Comparison of ENCODE assay signal across 8 mouse cellular contexts in the genomic region with DNA sequence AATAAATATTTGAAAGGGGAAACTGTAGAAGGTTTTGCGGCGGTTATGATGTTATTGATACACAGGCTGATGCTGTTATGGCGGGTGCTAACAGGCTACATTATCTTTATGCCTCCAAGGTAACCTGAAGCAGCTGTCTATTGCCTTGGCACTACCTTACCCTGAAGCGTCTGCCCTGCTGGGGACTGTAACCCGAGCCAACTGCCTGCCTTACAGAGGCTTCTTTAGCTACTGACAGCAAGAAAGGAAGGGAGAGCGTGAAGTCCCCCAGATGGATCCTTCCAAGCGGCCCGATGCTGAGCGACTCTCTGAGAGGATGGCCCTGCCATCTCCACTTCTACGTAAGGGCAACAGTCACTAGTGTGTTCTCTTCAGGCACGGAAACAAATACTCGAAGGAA. TPM values are rescaled to one million over a fixed set of nuclear protein-coding genes. Genes with fewer than 3 reads are reported as not detected.
DNase-seq lines count a peak whose midpoint lies in the region; ATAC-seq and TF ChIP-seq lines count a peak whose summit lies in the region.

A gene (plus strand): TSS at position 303 of the 400 bp plus-strand sequence.

- no peak for ATAC-seq in kidney, postnatal 0 days (replicated peaks; ENCODE audit: low FRiP score, low read depth)
- no peak for ATAC-seq in forebrain, postnatal 0 days
- ATAC-seq in liver, embryonic 11.5 days (replicated peaks; ENCODE audit: low FRiP score) = no peak
- no peak for ATAC-seq in stomach, postnatal 0 days (ENCODE audit: low FRiP score, low TSS enrichment)

- no peak within 1 kb of the TSS for H3K4me3 ChIP-seq in kidney, postnatal 0 days (replicated peaks; ENCODE audit: low read depth, low read length)
- no peak within 1 kb of the TSS for H3K4me3 ChIP-seq in forebrain, postnatal 0 days (ENCODE audit: low read depth, low read length)
- H3K4me3 ChIP-seq in liver, embryonic 11.5 days (ENCODE audit: low read depth, low read length) = no peak within 1 kb of the TSS
- H3K4me3 ChIP-seq in stomach, postnatal 0 days (ENCODE audit: low read depth, low read length) = no peak within 1 kb of the TSS

- TF ChIP-seq EP300 in stomach, postnatal 0 days (optimal IDR thresholded peaks at IDR 0.05) = no peak

- no peak for DNase-seq in kidney, postnatal 0 days (ENCODE audit: low spot score)
- no peak for DNase-seq in kidney, postnatal 4 days
- DNase-seq in adrenal gland, postnatal 36 days = no peak
- DNase-seq in forebrain, postnatal 0 days = no peak
- DNase-seq in liver, embryonic 11.5 days (ENCODE audit: low spot score) = no peak
- DNase-seq in stomach, postnatal 0 days (ENCODE audit: low spot score) = no peak
- no peak for DNase-seq in frontal cortex, postnatal 14 days (ENCODE audit: low spot score in 2 of 2)
- DNase-seq in right cerebral cortex, postnatal 25 days = no peak

- no peak within 1 kb of the TSS for H3K27ac ChIP-seq in kidney, postnatal 0 days
- no peak within 1 kb of the TSS for H3K27ac ChIP-seq in forebrain, postnatal 0 days (ENCODE audit: low read depth, low read length)
- no peak within 1 kb of the TSS for H3K27ac ChIP-seq in liver, embryonic 11.5 days (ENCODE audit: low read depth, low read length)
- H3K27ac ChIP-seq in stomach, postnatal 0 days (replicated peaks) = no peak within 1 kb of the TSS

- no peak for TF ChIP-seq CTCF in kidney, postnatal 0 days (IDR thresholded peaks at IDR 0.05; ENCODE audit: low read depth)
- TF ChIP-seq CTCF in forebrain, postnatal 0 days (IDR thresholded peaks at IDR 0.05; ENCODE audit: low read depth) = no peak
- TF ChIP-seq CTCF in stomach, postnatal 0 days (IDR thresholded peaks at IDR 0.05; ENCODE audit: low read depth) = no peak

- H3K9me3 ChIP-seq in kidney, postnatal 0 days (replicated peaks; ENCODE audit: low read length) = no peaks in the 10 kb centered on the region
- H3K9me3 ChIP-seq in forebrain, postnatal 0 days (ENCODE audit: low read length) = no peaks in the 10 kb centered on the region
- no peaks in the 10 kb centered on the region for H3K9me3 ChIP-seq in liver, embryonic 11.5 days (ENCODE audit: control insufficient read depth, low read length)
- no peaks in the 10 kb centered on the region for H3K9me3 ChIP-seq in stomach, postnatal 0 days (ENCODE audit: control insufficient read depth, low read length)

- H3K9ac ChIP-seq in kidney, postnatal 0 days (ENCODE audit: low read depth, low read length) = no peak within 1 kb of the TSS
- no peak within 1 kb of the TSS for H3K9ac ChIP-seq in forebrain, postnatal 0 days
- no peak within 1 kb of the TSS for H3K9ac ChIP-seq in liver, embryonic 11.5 days (ENCODE audit: low read depth, low read length)
- H3K9ac ChIP-seq in stomach, postnatal 0 days (ENCODE audit: low read length) = no peak within 1 kb of the TSS

- H3K36me3 ChIP-seq in kidney, postnatal 0 days (ENCODE audit: insufficient read depth, low read length) = no peaks in the 10 kb centered on the region
- no peaks in the 10 kb centered on the region for H3K36me3 ChIP-seq in forebrain, postnatal 0 days (ENCODE audit: insufficient read depth)
- H3K36me3 ChIP-seq in liver, embryonic 11.5 days (ENCODE audit: control insufficient read depth, insufficient read depth, low read length) = no peaks in the 10 kb centered on the region
- no peaks in the 10 kb centered on the region for H3K36me3 ChIP-seq in stomach, postnatal 0 days (ENCODE audit: control insufficient read depth, insufficient read depth, low read length)

- 54% methylated on average over 12 of the region's 12 CpGs for WGBS in kidney, postnatal 0 days
- 67% methylated on average over 12 of the region's 12 CpGs for WGBS in forebrain, postnatal 0 days
- 70% methylated on average over 12 of the region's 12 CpGs for WGBS in liver, embryonic 11.5 days
- WGBS in stomach, postnatal 0 days = 64% methylated on average over 12 of the region's 12 CpGs

- H3K4me1 ChIP-seq in kidney, postnatal 0 days (replicated peaks; ENCODE audit: insufficient read depth, low read length) = no peaks in the 10 kb centered on the region
- H3K4me1 ChIP-seq in forebrain, postnatal 0 days (ENCODE audit: insufficient read depth) = no peaks in the 10 kb centered on the region
- H3K4me1 ChIP-seq in liver, embryonic 11.5 days (replicated peaks; ENCODE audit: control insufficient read depth, insufficient read depth, low read length) = no peaks in the 10 kb centered on the region
- H3K4me1 ChIP-seq in stomach, postnatal 0 days (replicated peaks; ENCODE audit: control insufficient read depth, insufficient read depth) = no peaks in the 10 kb centered on the region

- H3K27me3 ChIP-seq in kidney, postnatal 0 days (ENCODE audit: insufficient read depth, low read length) = no peaks in the 10 kb centered on the region
- no peaks in the 10 kb centered on the region for H3K27me3 ChIP-seq in forebrain, postnatal 0 days (ENCODE audit: insufficient read depth, low read length)
- H3K27me3 ChIP-seq in liver, embryonic 11.5 days (replicated peaks; ENCODE audit: control insufficient read depth, insufficient read depth, low read length) = no peaks in the 10 kb centered on the region
- H3K27me3 ChIP-seq in stomach, postnatal 0 days (ENCODE audit: control insufficient read depth, insufficient read depth, low read length) = no peaks in the 10 kb centered on the region

- no peak within 1 kb of the TSS for H3K4me2 ChIP-seq in kidney, postnatal 0 days (ENCODE audit: low read length)
- H3K4me2 ChIP-seq in forebrain, postnatal 0 days (ENCODE audit: low read depth) = no peak within 1 kb of the TSS
- H3K4me2 ChIP-seq in liver, embryonic 11.5 days = no peak within 1 kb of the TSS
- no peak within 1 kb of the TSS for H3K4me2 ChIP-seq in stomach, postnatal 0 days (replicated peaks; ENCODE audit: low read depth)

RNA-seq across cellular contexts. Expression of the gene that starts here (rescaled TPM):
- polyA plus RNA-seq in kidney, postnatal 0 days (2015; fragmentation: Nextera tagmentation; extraction: Ambion mirVana) = 62.6 and 68.6 TPM in 2 replicates
- total RNA-seq in adrenal gland, postnatal 36 days (2021) = 10 to 100 TPM; 11.0 to 14.2 TPM
- 60.2 and 63.4 TPM in 2 replicates for total RNA-seq in forebrain, postnatal 0 days (2014; rRNA removed)
- polyA plus RNA-seq in forebrain, postnatal 0 days (2015; fragmentation: Nextera tagmentation; extraction: Ambion mirVana) = 31.2 and 37.1 TPM in 2 replicates
- 36.0 and 36.3 TPM in 2 replicates for polyA plus RNA-seq in liver, embryonic 11.5 days (2014; fragmentation: Nextera tagmentation; extraction: Ambion mirVana)
- polyA plus RNA-seq in stomach, postnatal 0 days (2015; fragmentation: Nextera tagmentation; extraction: Ambion mirVana) = 46.4 and 49.6 TPM in 2 replicates
